ENCODE assay signal across 13 mouse cellular contexts in genomic region chr12:80564990-80565389, GRCm38 (mm10). TPM values are rescaled to one million over a fixed set of nuclear protein-coding genes. Genes with fewer than 3 reads are reported as not detected.
DNase-seq lines count a peak whose midpoint lies in the region; ATAC-seq and TF ChIP-seq lines count a peak whose summit lies in the region.
"Had no signal": no experiment of that assay in that cellular context is flagged by ENCODE, and none has a peak within 500 bp of the region (broad histone marks: within the 10 kb centered on the region; RNA-seq: fewer than 3 reads in every experiment).

No protein-coding gene starts in this region.

- peak; percentile 19 to 24 for DNase-seq in adrenal gland, postnatal 36 days
- DNase-seq in adrenal gland, adult 8-10 months, result no peak
- DNase-seq in NIH3T3 (ENCODE audit: low read depth), result peak; percentile 12
- DNase-seq in gastrocnemius, adult 2 months, result peak; percentile 73
- no peak for DNase-seq in limb, embryonic 10.5 days (ENCODE audit: low spot score)
- DNase-seq in midbrain, embryonic 14.5 days, result no peak
- DNase-seq: thymus, postnatal 4 days had no signal

- H3K27ac ChIP-seq in gastrocnemius, adult 2 months, result peak overlapping the region; percentile 48
- peak overlapping the region; percentile 28; the same call in 1 of the 2 replicates for H3K27ac ChIP-seq in lung, embryonic 16.5 days (ENCODE audit: low read length)
- H3K27ac ChIP-seq in limb, embryonic 10.5 days, result no peak overlapping the region
- no peak overlapping the region for H3K27ac ChIP-seq in midbrain, embryonic 14.5 days (replicated peaks; ENCODE audit: low read depth, low read length)
- H3K27ac ChIP-seq: embryonic facial prominence, embryonic 12.5 days; hindbrain, embryonic 15.5 days; limb, embryonic 15.5 days; midbrain, embryonic 12.5 days had no signal

- no peak overlapping the region for H3K9ac ChIP-seq in lung, embryonic 16.5 days (ENCODE audit: low read length)
- no peak overlapping the region for H3K9ac ChIP-seq in midbrain, embryonic 14.5 days (replicated peaks; ENCODE audit: low read length)
- H3K9ac ChIP-seq: embryonic facial prominence, embryonic 12.5 days; hindbrain, embryonic 15.5 days; limb, embryonic 15.5 days; midbrain, embryonic 12.5 days had no signal

- H3K4me1 ChIP-seq in lung, embryonic 16.5 days (replicated peaks; ENCODE audit: control insufficient read depth, insufficient read depth, low read length), result peaks cover 33% of the 10 kb centered on the region
- H3K4me1 ChIP-seq in limb, embryonic 10.5 days, result peaks cover 21% of the 10 kb centered on the region
- peaks cover 17% of the 10 kb centered on the region for H3K4me1 ChIP-seq in midbrain, embryonic 14.5 days (ENCODE audit: control insufficient read depth, insufficient read depth, low read length)

- no peaks in the 10 kb centered on the region for H3K9me3 ChIP-seq in lung, embryonic 16.5 days (ENCODE audit: control insufficient read depth, low read length)
- H3K9me3 ChIP-seq in limb, embryonic 10.5 days (replicated peaks), result no peaks in the 10 kb centered on the region
- H3K9me3 ChIP-seq in midbrain, embryonic 14.5 days (ENCODE audit: control insufficient read depth, low read length), result no peaks in the 10 kb centered on the region
- H3K9me3 ChIP-seq: embryonic facial prominence, embryonic 12.5 days; hindbrain, embryonic 15.5 days; limb, embryonic 15.5 days; midbrain, embryonic 12.5 days had no signal

- no peak for TF ChIP-seq CTCF in gastrocnemius, adult 2 months (IDR thresholded peaks at IDR 0.05)

- H3K4me2 ChIP-seq in lung, embryonic 16.5 days (ENCODE audit: low read depth, low read length), result no peak overlapping the region
- H3K4me2 ChIP-seq in midbrain, embryonic 14.5 days (ENCODE audit: low read length), result no peak overlapping the region
- H3K4me2 ChIP-seq: embryonic facial prominence, embryonic 12.5 days; hindbrain, embryonic 15.5 days; limb, embryonic 15.5 days; midbrain, embryonic 12.5 days had no signal

- WGBS in lung, embryonic 16.5 days, result 62% methylated on average over 6 of the region's 6 CpGs
- 86% methylated on average over 6 of the region's 6 CpGs for WGBS in limb, embryonic 10.5 days
- 80% methylated on average over 6 of the region's 6 CpGs for WGBS in midbrain, embryonic 14.5 days

- ATAC-seq in lung, embryonic 16.5 days (ENCODE audit: low read depth), result peak; percentile 49; the same call in 1 of the 2 replicates
- ATAC-seq in CD4-positive, CD25-positive, alpha-beta regulatory T cell, adult 4 months, result no peak
- ATAC-seq in midbrain, embryonic 14.5 days (ENCODE audit: low FRiP score, low TSS enrichment), result no peak

- intact Hi-C loops in gastrocnemius, adult 2 months (cut with DNase I), result no loop called here

- no peaks in the 10 kb centered on the region for H3K36me3 ChIP-seq in lung, embryonic 16.5 days (ENCODE audit: control insufficient read depth, insufficient read depth, low read length)
- H3K36me3 ChIP-seq in limb, embryonic 10.5 days, result no peaks in the 10 kb centered on the region
- no peaks in the 10 kb centered on the region for H3K36me3 ChIP-seq in midbrain, embryonic 14.5 days (ENCODE audit: control insufficient read depth, insufficient read depth, low read length)
- H3K36me3 ChIP-seq: embryonic facial prominence, embryonic 12.5 days; hindbrain, embryonic 15.5 days; limb, embryonic 15.5 days; midbrain, embryonic 12.5 days had no signal

- no peak overlapping the region for H3K4me3 ChIP-seq in gastrocnemius, adult 2 months
- H3K4me3 ChIP-seq in lung, embryonic 16.5 days (ENCODE audit: low read length), result no peak overlapping the region
- H3K4me3 ChIP-seq in limb, embryonic 10.5 days, result no peak overlapping the region
- H3K4me3 ChIP-seq in midbrain, embryonic 14.5 days (replicated peaks; ENCODE audit: low read depth, low read length), result no peak overlapping the region
- H3K4me3 ChIP-seq: embryonic facial prominence, embryonic 12.5 days; hindbrain, embryonic 15.5 days; limb, embryonic 15.5 days; midbrain, embryonic 12.5 days had no signal

- no peaks in the 10 kb centered on the region for H3K27me3 ChIP-seq in lung, embryonic 16.5 days (ENCODE audit: control insufficient read depth, insufficient read depth, low read depth, low read length)
- no peaks in the 10 kb centered on the region for H3K27me3 ChIP-seq in limb, embryonic 10.5 days (ENCODE audit: low read depth, poor library complexity, severe bottlenecking)
- H3K27me3 ChIP-seq in midbrain, embryonic 14.5 days (ENCODE audit: control insufficient read depth, insufficient read depth, low read length), result no peaks in the 10 kb centered on the region
- H3K27me3 ChIP-seq: embryonic facial prominence, embryonic 12.5 days; hindbrain, embryonic 15.5 days; limb, embryonic 15.5 days; midbrain, embryonic 12.5 days had no signal

RNA-seq across cellular contexts. Expression of gene Galnt16, which starts 46.9 kb away (rescaled TPM):
- 1 to 10 TPM; 7.1 to 8.8 TPM for total RNA-seq in adrenal gland, postnatal 36 days (2021)
- 10 to 100 TPM in 1 of 4 experiments, 1 to 10 TPM in 3; 9.3 to 14.4 (median 9.6) TPM for total RNA-seq in adrenal gland, adult 8-10 months (2022)
- 1 to 10 TPM; 2.4 to 3.8 TPM for total RNA-seq in gastrocnemius, adult 2 months (2021)
- 13.0 and 13.4 TPM in 2 replicates for polyA plus RNA-seq in lung, embryonic 16.5 days (2015; fragmentation: Nextera tagmentation; extraction: Ambion mirVana)
- 1 to 10 TPM in 1 of 2 experiments, not detected in 1; 1.2 TPM for polyA plus RNA-seq in CD4-positive, CD25-positive, alpha-beta regulatory T cell, adult 4 months (2017; shearing (Covaris generic))
- polyA plus RNA-seq in limb, embryonic 10.5 days (2016; fragmentation: Nextera tagmentation; extraction: Ambion mirVana), result 5.1 and 6.1 TPM in 2 replicates
- 21.7 and 30.4 TPM in 2 replicates for polyA plus RNA-seq in midbrain, embryonic 14.5 days (2014; fragmentation: Nextera tagmentation; extraction: Ambion mirVana)

Comparison
In these comparisons a context has a peak if more than half of its experiments do, and no peak if none do; other contexts are left out.
1. DNase-seq: peak in adrenal gland, postnatal 36 days (2 of 2), NIH3T3 (single experiment) and gastrocnemius, adult 2 months (single experiment); none in adrenal gland, adult 8-10 months (single experiment), limb, embryonic 10.5 days (single experiment) and midbrain, embryonic 14.5 days (single experiment).
2. H3K27ac ChIP-seq: peak in gastrocnemius, adult 2 months (single experiment) and lung, embryonic 16.5 days (single experiment); none in limb, embryonic 10.5 days (single experiment) and midbrain, embryonic 14.5 days (single experiment).